Mouse (Mus musculus): ENCODE data around the gene Aff4. TPM values are rescaled to one million over a fixed set of nuclear protein-coding genes. Genes with fewer than 3 reads are reported as not detected.

Aff4 gene
- polyA plus RNA-seq, 1 experiment, result 68.8 TPM

- no peaks in the 10 kb centered on the region for H3K4me1 ChIP-seq (ENCODE audit: control insufficient read depth, insufficient read depth, low read length)
- H3K27ac ChIP-seq (ENCODE audit: insufficient read depth, low read depth, low read length), result no peak overlapping the region
- no peak for TF ChIP-seq CTCF (IDR thresholded peaks at IDR 0.05; ENCODE audit: low read depth, low read length)
- no peak for TF ChIP-seq POLR2A (IDR thresholded peaks at IDR 0.05; ENCODE audit: borderline replicate concordance, low read depth, low read length)
- H3K4me3 ChIP-seq (ENCODE audit: insufficient read depth, low read length), result no peak overlapping the region; the same call in 1 of the 2 replicates
Observed at GRCm38 (mm10) chr11:53469294-53469967, 118.8 kb downstream of the Aff4 start.

GRCm38 (mm10) chr11:53469968-53470695 is 119.5 kb downstream of the Aff4 start, which contains the start of gene Gm9837:
TSS of gene Gm9837 (minus strand) at chr11:53470479.
- Histone ChIP-seq H3K27ac (ENCODE audit: insufficient read depth, low read depth, low read length) (no peak within 1 kb of the TSS), H3K4me3 (ENCODE audit: insufficient read depth, low read length) (no peak within 1 kb of the TSS; the same call in 1 of the 2 replicates), H3K4me1 (ENCODE audit: control insufficient read depth, insufficient read depth, low read length) (no peaks in the 10 kb centered on the region)
- TF ChIP-seq CTCF (IDR thresholded peaks at IDR 0.05; ENCODE audit: low read depth, low read length) (peak; percentile 99), POLR2A (IDR thresholded peaks at IDR 0.05; ENCODE audit: borderline replicate concordance, low read depth, low read length) (no peak)

Other genes with a start within 250 kb of the Aff4 start
- 111 and 118 TPM in 2 replicates for gene Hspa4, start 50.4 kb upstream of the Aff4 start, polyA plus RNA-seq (2012; ENCODE audit: insufficient read depth, insufficient read length, missing spikeins)
- 13.9 and 17.4 TPM in 2 replicates for gene Zcchc10, start 26.2 kb upstream of the Aff4 start, polyA plus RNA-seq (2012; ENCODE audit: insufficient read depth, insufficient read length, missing spikeins)
- not detected in 2 replicates for gene Leap2, start 72.3 kb downstream of the Aff4 start, polyA plus RNA-seq (2012; ENCODE audit: insufficient read depth, insufficient read length, missing spikeins)
- 192 and 202 TPM in 2 replicates for gene Uqcrq, start 80.0 kb downstream of the Aff4 start, polyA plus RNA-seq (2012; ENCODE audit: insufficient read depth, insufficient read length, missing spikeins)
- 1.5 and 1.8 TPM in 2 replicates for gene Gdf9, start 80.2 kb downstream of the Aff4 start, polyA plus RNA-seq (2012; ENCODE audit: insufficient read depth, insufficient read length, missing spikeins)
- not detected in 2 replicates for gene Gm10447, start 106.3 kb downstream of the Aff4 start, polyA plus RNA-seq (2012; ENCODE audit: insufficient read depth, insufficient read length, missing spikeins)
- gene Shroom1, start 106.4 kb downstream of the Aff4 start, polyA plus RNA-seq (2012; ENCODE audit: insufficient read depth, insufficient read length, missing spikeins), result 0.17 TPM in 1 of 2 replicates, not detected in the other
- not detected in 2 replicates for gene Gm9837, start 119.6 kb downstream of the Aff4 start, polyA plus RNA-seq (2012; ENCODE audit: insufficient read depth, insufficient read length, missing spikeins)
- gene Gm9945, start 129.3 kb downstream of the Aff4 start, polyA plus RNA-seq (2012; ENCODE audit: insufficient read depth, insufficient read length, missing spikeins), result not detected in 2 replicates
- not detected in 2 replicates for gene Sowaha, start 129.4 kb downstream of the Aff4 start, polyA plus RNA-seq (2012; ENCODE audit: insufficient read depth, insufficient read length, missing spikeins)
- 65.1 and 70.0 TPM in 2 replicates for gene Sept8, start 168.4 kb downstream of the Aff4 start, polyA plus RNA-seq (2012; ENCODE audit: insufficient read depth, insufficient read length, missing spikeins)
- gene Kif3a, start 216.5 kb downstream of the Aff4 start, polyA plus RNA-seq (2012; ENCODE audit: insufficient read depth, insufficient read length, missing spikeins), result 30.3 and 31.9 TPM in 2 replicates

Data from bone marrow macrophage, adult 2 months (primary cell).